Mouse (Mus musculus): Measurements from ENCODE around the gene Slc9b2.

DNA sequence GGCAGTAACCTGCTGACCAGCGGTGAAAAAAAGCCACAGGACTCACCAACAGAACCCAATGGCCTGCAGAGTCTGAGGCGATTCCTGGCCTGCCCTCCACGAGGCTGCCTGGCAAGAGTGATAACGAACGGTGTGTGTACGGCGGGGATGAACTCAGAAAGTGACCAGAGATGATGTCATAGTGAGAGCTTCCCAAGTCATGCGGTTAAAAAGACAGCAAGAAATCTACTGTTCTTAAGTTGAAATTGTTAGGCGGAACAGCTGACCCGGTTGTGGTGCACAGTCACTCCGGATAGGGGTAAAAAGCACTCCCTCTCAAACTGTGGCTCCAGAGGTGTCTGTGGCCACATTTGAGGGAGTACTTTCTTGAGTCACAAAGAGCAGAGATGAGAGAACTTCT, 10.8 kb downstream of the Slc9b2 start:
- TF ChIP-seq HCFC1 (IDR thresholded peaks at IDR 0.05; ENCODE audit: borderline replicate concordance, insufficient read depth, low read length) (no peak), ZC3H11A (IDR thresholded peaks at IDR 0.05; ENCODE audit: borderline replicate concordance, low read depth, low read length) (no peak), CHD2 (IDR thresholded peaks at IDR 0.05; ENCODE audit: low read depth, low read length) (no peak), MAFK (IDR thresholded peaks at IDR 0.05; ENCODE audit: insufficient read depth, low read depth, low read length) (no peak)
